Mouse (Mus musculus) ES-Bruce4 (cell line): ENCODE data around the gene Ccdc3.

Experiments
- CTCF ChIP-seq: IDR thresholded peaks from one replicate; pipeline ENCODE4 v1.8.1; 2011; ENCODE audit warnings: low read depth, low read length
- EP300 ChIP-seq: IDR thresholded peaks from 2 replicates; pipeline ENCODE4 v1.6.1; 2011; ENCODE audit warnings: low read depth, low read length; ENCODE audit not compliant: insufficient read depth

GRCm38 (mm10) chr2:5258250-5258649 is 120.7 kb downstream of the Ccdc3 start:
- no peak for TF ChIP-seq EP300
- TF ChIP-seq CTCF: no peak
